Mouse (Mus musculus): ENCODE data around the gene Tmem132d. TPM values are rescaled to one million over a fixed set of nuclear protein-coding genes. Genes with fewer than 3 reads are reported as not detected.

The Tmem132d gene
- total RNA-seq, 2 experiments from 2014 or later, result 16.8 to 17.9 TPM

DNA sequence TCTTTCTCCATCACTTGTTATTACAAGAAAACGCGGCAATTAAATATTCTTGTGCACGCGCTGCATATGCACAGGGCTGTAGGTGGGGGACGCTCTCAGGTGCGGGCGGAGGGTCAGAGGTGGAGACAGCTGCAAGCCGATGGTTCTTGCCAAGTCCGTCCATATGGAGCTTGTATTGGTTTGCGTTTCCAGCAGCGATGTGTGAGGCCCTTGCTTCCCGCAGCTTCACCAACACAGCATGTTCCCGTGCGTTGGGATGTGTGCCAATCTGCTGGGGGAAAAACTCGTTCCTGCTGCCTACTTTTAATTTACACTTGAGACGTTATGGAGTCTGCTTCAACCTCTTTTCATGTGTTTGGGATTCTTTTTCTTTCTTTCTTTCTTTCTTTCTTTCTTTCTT, 691.5 kb downstream of the Tmem132d start:
- DNase-seq (ENCODE audit: low spot score in 2 of 2), result peak; percentile 61 to 62
- no peak for TF ChIP-seq CTCF (conservative IDR thresholded peaks at IDR 0.05)
- H3K4me3 ChIP-seq, result no peak overlapping the region
- H3K27ac ChIP-seq, result no peak overlapping the region

Other genes with a start within 250 kb of the Tmem132d start
- gene Fzd10, start 167.8 kb upstream of the Tmem132d start, total RNA-seq (2021), result under 1 TPM; 0.32 to 0.61 TPM

Data from layer of hippocampus, adult 2 months (tissue).